Mouse (Mus musculus) stomach, postnatal 0 days (tissue): ENCODE results near the gene Fbxo5.

Experiments
- CTCF ChIP-seq: IDR thresholded peaks from 2 replicates; pipeline ENCODE4 v1.5.1; 2016; ENCODE audit warnings: antibody characterized with exemption, low read depth, mild to moderate bottlenecking, moderate library complexity
- EP300 ChIP-seq: optimal IDR thresholded peaks from 2 replicates; pipeline ENCODE3; 2016; ENCODE audit warnings: antibody characterized with exemption

DNA sequence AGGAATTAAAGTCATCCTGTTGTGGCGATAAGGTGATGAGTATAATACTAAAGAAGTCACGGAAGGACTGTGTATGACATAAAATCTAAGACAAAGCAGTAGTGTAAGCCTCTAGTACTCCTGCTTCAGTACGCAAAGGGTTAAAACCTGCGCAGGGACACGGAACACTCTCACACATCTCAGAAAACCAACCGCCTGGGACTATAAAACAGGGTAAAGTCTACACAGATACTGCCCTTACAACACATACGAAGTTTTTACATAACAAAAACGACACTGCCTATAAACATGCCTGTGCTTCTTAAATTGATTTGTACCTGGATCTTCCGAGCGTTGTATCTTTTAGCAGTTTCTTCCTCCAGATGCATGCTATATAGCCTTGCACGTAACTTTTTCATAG lies 8.3 kb upstream of the Fbxo5 start:
- TF ChIP-seq CTCF: no peak
- TF ChIP-seq EP300: no peak
